Mouse (Mus musculus) left cerebral cortex, adult 2 months (tissue): ENCODE data around the gene Mst1r. TPM values are rescaled to one million over a fixed set of nuclear protein-coding genes. Genes with fewer than 3 reads are reported as not detected.

Source experiments
- DNase-seq, 2 experiments: peaks; one replicate each; pipeline ENCODE4 v3.0.0; 2021 to 2022; ENCODE audit warnings: low spot score in 2 of 2, mixed read lengths in 1 of 2; ENCODE audit errors: extremely low spot score in 1 of 2
- H3K27ac ChIP-seq: fragments of 200-600 bp; 2 replicates; pipeline ENCODE4 v1.8.1; 2022
- H3K4me3 ChIP-seq: fragments of 200-600 bp; 2 replicates; pipeline ENCODE4 v1.8.1; 2022
- CTCF ChIP-seq: fragments of 200-600 bp; IDR thresholded peaks from 2 replicates; pipeline ENCODE4 v1.8.1; 2022; ENCODE audit warnings: antibody characterized with exemption, mild to moderate bottlenecking, moderate library complexity
- intact Hi-C: fragments of 180-260 bp; cut with DNase I; formaldehyde crosslinking; loops from one replicate; pipeline ENCODE4 v1.15.1; 2025
- total RNA-seq, 2 experiments: library from RNA; stranded (reverse); gene quantifications; 2 replicates each; pipeline ENCODE4 v1.2.3; 2021

The Mst1r gene
- total RNA-seq, 2 experiments from 2014 or later, result 0.68 to 0.91 TPM

DNA sequence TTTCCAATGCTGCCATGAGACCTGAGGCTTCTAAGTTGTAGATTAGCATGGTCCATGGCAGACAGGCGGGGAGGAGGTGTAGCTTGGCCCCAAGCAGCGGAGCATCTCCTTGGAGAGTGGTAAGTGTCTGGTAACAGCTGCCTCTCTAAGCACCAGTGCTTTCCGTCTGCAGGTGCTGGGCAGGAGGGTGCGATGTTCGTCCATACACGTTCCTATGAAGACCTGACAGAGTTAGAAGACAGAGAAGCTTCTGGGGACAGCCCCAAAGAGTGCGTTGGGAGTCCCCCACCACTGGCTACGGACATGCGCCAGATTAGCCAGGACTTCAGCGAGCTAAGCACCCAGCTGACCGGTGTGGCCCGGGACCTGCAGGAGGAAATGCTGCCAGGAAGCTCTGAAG, 6.8 kb upstream of the Mst1r start:
- TF ChIP-seq CTCF, result no peak
- DNase-seq, result no peak
- intact Hi-C loops, result no loop called here

DNA sequence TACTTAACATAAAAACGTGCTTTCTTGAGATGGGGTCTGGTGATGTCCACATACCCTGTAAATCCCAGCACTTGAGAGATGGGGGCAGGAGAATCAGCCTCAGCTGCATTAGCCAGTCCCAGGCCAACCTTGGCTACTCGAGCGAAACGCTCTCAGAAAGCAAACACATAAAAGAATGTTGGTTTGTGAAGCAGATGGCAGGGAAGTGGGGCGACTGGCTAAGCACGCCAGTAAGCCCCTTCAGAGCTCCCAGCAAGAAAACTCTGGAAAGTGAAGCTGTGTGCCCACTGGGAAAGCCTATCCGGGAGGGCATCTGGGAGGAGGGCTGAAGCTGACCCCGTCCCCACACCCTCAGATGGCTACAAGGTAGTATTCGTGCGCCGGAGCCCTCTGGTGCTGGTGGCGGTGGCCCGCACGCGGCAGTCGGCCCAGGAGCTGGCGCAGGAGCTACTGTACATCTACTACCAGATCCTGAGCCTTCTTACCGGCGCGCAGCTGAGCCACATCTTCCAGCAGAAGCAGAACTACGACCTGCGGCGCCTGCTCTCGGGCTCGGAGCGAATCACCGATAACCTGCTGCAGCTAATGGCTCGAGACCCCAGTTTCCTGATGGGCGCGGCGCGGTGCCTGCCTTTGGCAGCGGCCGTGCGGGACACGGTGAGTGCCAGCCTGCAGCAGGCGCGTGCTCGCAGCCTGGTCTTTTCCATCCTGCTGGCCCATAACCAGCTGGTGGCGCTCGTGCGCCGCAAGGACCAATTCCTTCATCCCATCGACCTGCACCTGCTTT, 5.6 kb upstream of the Mst1r start:
- intact Hi-C loops, result no loop called here
- peak overlapping the region; percentile 3; the same call in 1 of the 2 replicates for H3K27ac ChIP-seq

More for the DNA sequence above, 6.8 kb upstream of the Mst1r start:
- H3K4me3 ChIP-seq, result no peak overlapping the region
- H3K27ac ChIP-seq, result no peak overlapping the region

DNA sequence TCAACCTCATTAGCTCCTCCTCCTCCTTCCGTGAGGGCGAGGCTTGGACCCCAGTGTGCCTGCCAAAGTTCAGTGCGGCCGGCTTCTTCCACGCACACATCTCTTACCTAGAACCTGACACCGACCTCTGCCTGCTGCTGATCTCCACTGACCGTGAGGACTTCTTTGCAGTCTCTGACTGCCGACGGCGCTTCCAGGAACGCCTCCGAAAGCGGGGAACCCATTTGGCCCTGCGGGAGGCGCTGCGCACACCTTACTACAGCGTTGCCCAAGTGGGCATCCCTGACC, 5.1 kb upstream of the Mst1r start:
- Histone ChIP-seq H3K27ac (no peak overlapping the region), H3K4me3 (no peak overlapping the region)
- TF ChIP-seq CTCF, result no peak
- DNase-seq, result no peak
- intact Hi-C loops, result no loop called here

More for the DNA sequence above, 5.6 kb upstream of the Mst1r start:
- TF ChIP-seq CTCF, result peak; percentile 75
- peak; percentile 82 to 84 for DNase-seq
- peak overlapping the region; percentile 31 for H3K4me3 ChIP-seq

DNA sequence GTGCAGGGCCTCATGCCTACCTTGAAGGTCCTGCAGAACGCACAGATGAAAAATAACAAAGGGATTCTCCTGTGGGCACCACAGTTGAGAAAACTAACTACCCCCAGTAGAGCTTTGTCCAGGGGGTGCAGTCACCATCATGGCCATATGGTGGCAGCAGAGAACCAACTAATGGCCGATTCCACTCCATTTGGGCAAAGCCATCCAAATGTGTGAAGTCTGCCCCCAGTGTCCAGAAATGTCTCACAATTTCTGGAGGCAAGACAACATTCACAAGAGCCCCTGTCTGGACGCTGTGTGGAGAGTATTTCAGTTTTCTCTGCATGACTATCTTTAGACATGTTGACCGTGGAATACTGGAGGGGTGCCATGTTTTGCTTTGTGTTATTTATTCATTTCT, 1.9 kb upstream of the Mst1r start:
- peak; percentile 83 to 90 for DNase-seq
- no peak; the same call in none of the 2 replicates for TF ChIP-seq CTCF
- Histone ChIP-seq H3K27ac (no peak overlapping the region), H3K4me3 (no peak overlapping the region)
- intact Hi-C loops, result loop anchor here (1.0 kb wide), 4 partner anchors 58 to 163 kb away; no protein-coding TSS in a partner anchor

DNA sequence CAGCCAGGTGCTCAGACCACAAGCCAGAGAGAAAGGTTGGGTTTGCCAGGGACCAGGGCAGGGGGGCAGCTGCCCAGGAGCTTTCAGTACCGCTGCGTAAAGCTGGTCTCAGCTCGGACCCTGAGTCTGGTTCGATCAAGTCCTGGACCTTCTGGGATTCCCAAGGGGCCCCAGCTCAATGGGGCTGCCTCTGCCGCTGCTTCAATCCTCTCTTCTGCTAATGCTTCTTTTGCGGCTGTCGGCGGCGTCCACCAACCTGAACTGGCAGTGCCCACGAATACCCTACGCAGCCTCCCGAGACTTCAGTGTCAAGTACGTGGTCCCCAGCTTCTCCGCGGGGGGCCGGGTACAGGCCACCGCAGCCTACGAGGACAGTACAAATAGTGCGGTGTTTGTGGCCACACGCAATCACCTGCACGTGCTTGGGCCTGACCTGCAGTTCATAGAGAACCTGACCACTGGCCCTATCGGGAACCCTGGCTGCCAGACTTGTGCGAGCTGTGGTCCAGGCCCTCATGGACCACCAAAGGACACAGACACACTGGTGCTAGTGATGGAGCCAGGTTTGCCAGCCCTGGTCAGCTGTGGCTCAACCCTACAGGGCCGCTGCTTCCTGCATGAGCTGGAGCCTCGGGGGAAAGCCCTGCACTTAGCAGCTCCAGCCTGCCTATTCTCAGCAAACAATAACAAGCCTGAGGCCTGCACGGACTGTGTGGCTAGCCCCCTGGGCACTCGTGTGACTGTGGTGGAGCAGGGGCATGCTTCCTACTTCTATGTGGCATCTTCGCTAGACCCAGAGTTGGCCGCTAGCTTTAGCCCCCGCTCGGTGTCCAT, 511 bp downstream of the Mst1r start:
- DNase-seq, result no peak
- no peak overlapping the region for H3K27ac ChIP-seq
- intact Hi-C loops, result no loop called here
- TF ChIP-seq CTCF, result no peak
- no peak overlapping the region for H3K4me3 ChIP-seq

DNA sequence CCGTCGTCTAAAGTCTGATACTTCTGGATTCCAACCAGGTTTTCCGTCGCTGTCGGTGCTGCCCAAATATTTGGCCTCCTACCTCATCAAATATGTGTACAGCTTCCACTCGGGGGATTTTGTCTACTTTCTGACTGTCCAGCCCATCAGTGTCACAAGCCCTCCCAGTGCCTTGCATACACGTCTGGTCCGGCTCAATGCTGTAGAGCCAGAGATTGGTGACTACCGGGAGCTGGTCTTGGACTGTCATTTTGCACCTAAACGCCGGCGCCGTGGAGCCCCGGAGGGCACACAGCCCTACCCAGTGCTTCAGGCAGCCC, 1.1 kb downstream of the Mst1r start:
- no peak for DNase-seq
- TF ChIP-seq CTCF, result no peak
- Histone ChIP-seq H3K4me3 (no peak overlapping the region), H3K27ac (no peak overlapping the region)
- intact Hi-C loops, result no loop called here

DNA sequence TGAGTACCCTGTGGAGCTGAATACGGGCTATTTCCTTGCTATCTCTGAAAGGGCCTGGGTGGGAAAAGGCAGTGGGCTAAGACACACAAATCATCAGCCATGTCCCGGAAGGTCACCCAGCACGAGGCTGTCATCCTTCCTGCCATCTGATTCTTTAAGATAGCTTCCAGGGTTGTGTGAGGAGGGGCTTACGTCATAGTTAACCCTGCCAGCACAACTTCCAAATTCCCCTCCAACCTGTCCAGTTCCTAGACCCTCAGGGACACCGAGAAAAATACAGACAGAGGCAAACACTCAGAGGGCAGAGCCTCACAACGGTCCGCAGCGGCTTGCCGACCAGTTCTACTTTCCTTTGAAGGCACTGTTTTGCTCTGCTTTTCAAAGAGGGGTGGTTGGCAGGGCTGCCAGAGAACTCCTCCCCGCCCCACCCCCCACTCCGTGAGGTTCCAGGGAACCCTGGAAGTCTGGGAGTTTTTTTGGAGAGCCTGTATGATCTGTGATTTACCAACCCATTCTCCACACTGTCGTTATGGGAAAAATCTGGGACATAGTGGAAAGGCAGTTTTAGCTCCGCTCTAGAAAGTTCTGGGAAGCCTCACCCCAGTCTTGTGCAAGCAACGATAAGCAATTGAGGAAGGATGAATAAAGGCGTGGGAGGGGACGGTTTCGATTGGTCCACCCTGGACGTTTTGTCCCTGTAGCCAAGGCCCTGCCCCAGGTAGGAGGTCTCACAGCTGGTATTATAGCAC, 1.9 kb downstream of the Mst1r start:
- no peak for TF ChIP-seq CTCF
- intact Hi-C loops, result no loop called here
- H3K27ac ChIP-seq, result no peak overlapping the region
- no peak overlapping the region for H3K4me3 ChIP-seq
- DNase-seq, result no peak

DNA sequence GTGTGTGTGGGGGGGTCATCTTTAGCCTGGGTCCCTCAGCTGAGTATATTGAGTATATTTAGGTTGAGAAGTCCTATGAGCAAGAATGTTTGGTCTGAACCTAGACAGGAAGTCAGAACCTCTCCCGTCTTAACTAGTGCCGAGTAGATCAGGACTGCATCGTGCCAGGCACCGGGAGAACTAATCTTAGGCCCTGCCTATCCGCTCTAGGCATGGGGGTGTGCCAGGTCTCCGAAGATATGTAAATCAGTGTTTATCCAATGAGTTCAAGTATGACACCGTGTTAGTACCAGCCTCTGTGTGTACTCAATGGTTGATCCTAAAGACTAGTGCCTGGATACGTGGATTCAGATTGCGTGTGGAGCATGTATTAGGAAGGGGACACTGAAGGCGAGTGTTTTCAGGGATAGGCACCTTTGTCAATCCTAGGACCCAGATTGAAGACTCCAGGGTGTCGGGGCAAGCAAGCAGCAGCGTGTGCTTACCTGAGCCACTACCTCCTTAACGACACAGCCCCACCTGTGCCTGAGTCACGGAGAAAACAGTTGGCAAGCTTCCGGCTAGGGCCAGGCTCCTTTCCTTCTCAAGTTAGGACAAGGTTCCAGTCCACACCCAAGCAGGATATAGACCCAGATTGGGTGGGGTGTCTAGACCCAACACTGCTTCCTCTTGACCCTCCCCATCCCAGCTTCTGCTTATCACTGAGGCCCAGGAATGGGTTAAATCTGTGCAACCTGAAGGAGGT, 3.5 kb downstream of the Mst1r start:
- Histone ChIP-seq H3K4me3 (no peak overlapping the region), H3K27ac (no peak overlapping the region)
- no peak for DNase-seq
- TF ChIP-seq CTCF, result no peak
- intact Hi-C loops, result no loop called here

DNA sequence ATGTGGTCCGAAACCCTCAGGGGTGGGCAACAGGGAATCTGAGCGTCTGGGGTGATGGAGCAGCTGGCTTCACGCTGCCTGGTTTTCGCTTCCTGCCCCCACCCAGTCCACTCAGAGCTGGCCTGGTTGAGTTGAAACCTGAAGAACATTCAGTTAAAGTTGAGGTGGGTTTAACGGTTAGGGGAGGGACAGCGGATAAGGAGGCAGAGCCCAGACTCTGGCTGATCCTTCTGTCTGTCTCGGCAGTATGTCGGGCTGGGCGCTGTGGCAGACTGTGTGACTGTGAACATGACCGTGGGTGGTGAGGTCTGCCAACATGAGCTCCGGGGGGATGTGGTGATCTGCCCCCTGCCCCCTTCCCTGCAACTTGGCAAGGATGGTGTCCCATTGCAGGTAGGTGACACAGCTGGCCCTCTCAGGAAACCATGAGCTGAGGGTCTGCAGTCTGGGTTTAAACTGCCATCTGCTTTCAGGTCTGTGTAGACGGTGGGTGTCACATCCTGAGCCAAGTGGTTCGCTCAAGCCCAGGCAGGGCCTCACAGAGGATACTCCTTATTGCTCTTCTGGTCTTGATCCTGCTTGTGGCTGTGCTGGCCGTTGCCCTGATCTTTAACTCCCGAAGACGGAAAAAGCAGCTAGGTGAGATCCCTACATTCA, 8.2 kb downstream of the Mst1r start:
- no peak for TF ChIP-seq CTCF
- no peak overlapping the region for H3K27ac ChIP-seq
- intact Hi-C loops, result no loop called here

DNA sequence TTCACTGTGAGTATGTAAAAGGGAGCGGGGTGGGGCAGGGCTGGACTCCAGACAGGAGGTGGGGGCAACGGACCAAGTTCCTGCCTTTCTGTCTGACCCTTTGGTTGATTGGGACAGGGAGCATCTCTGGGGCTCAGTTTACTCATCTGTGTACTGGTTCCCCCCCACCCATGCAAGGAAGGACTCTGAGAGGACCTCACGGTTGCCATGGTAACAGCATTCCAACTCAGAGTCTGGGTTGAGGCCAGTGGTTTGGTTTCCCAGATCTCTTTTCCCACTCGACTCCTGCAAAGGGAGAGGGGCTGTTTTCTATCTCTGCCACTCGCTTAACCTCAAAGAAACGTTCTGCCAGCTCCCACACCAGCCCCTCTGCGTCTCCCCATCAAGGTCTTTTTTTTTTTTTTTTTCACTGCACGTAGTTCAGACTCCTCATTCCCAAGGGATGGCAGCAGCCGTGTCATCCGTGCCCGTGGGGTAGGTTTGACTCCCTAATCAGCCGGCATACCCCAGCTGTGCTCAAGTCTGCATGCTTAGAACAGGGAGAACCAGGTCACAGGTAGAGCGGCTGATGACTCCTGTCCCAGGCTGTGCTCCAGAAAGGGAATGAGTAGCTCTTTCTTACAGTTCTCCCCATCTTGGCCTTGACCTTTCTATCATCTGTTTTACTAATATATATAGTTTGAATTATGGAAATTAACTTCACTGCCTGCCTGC, 11.4 kb downstream of the Mst1r start:
- TF ChIP-seq CTCF, result no peak
- no peak overlapping the region for H3K27ac ChIP-seq
- intact Hi-C loops, result no loop called here
- H3K4me3 ChIP-seq, result no peak overlapping the region
- no peak for DNase-seq

More for the DNA sequence above, 8.2 kb downstream of the Mst1r start:
- no peak overlapping the region for H3K4me3 ChIP-seq
- DNase-seq, result no peak
